Mouse (Mus musculus) liver, embryonic 14.5 days (tissue): Measurements from ENCODE around the gene Coq5.

Source experiments
- CTCF ChIP-seq: IDR thresholded peaks from 2 replicates; pipeline ENCODE4 v1.5.1; 2016; ENCODE audit warnings: antibody characterized with exemption, low read depth, control low read depth
- EP300 ChIP-seq: IDR thresholded peaks from 2 replicates; pipeline ENCODE4 v1.6.1; 2016; ENCODE audit warnings: antibody characterized with exemption, low read depth

DNA sequence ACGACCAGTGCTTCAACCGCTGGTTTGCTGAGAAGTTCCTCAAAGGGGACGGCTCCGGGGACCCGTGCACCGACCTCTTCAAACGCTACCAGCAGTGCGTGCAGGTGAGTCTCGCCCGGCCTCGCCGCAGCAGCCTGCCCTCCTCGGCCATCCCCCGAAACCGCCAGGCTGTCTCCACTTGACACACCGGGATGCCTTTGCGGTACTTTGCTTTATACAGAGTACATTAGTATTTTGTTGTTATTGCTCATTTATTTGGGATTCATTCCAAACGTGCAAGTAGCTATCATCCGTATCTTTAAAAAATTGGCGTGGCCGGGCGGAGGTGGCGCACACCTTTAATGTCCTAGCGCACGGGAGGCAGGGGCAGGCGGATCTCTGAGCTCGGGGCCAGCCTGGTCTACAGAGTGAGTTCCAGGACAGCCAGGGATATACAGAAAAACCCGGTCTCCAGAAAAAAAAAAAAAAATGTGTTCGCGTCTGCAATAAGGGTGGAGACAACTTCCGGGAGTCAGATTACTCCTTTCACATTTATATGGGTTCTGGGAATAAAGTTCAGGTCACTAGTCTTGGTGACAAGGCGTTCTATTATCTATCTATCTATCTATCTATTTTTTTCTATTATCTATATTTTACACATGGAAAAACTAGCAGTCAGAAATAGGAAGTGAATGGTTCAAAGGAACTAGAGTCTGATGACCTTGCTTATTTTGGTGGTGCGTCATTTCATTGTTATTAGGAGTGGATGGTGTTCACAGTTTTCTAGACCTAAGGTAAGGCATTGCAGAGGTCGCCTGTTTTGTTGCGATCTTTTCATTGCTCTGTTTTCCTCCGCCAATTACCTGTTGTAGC, 62.1 kb downstream of the Coq5 start:
- TF ChIP-seq CTCF: peak; percentile 15; the same call in 1 of the 2 replicates
- TF ChIP-seq EP300: no peak
